Mouse (Mus musculus) intestine, embryonic 16.5 days (tissue): Measurements from ENCODE around the gene Klhdc1. TPM values are rescaled to one million over a fixed set of nuclear protein-coding genes. Genes with fewer than 3 reads are reported as not detected.

Source experiments
- ATAC-seq: fragments of 200-750 bp; cut with Nextera tagmentation; 2 replicates; pipeline ENCODE4 v1.8.0; 2017; ENCODE audit warnings: moderate TSS enrichment, moderate library complexity
- H3K27ac ChIP-seq: fragments of 300-500 bp; sonication (generic); 2 replicates; pipeline ENCODE4 v1.5.1; 2014; ENCODE audit warnings: mild to moderate bottlenecking, low read length
- H3K27me3 ChIP-seq: fragments of 300-500 bp; sonication (generic); replicated peaks from 2 replicates; pipeline ENCODE4 v1.6.1; 2014; ENCODE audit warnings: low read length, control low read depth, mixed read lengths; ENCODE audit not compliant: control insufficient read depth, insufficient read depth
- H3K36me3 ChIP-seq: fragments of 300-500 bp; sonication (generic); 2 replicates; pipeline ENCODE4 v1.6.1; 2014; ENCODE audit warnings: low read length, control low read depth; ENCODE audit not compliant: control insufficient read depth, insufficient read depth
- H3K4me1 ChIP-seq: fragments of 300-500 bp; sonication (generic); 2 replicates; pipeline ENCODE4 v1.6.1; 2014; ENCODE audit warnings: low read length, control low read depth, mixed read lengths; ENCODE audit not compliant: control insufficient read depth, insufficient read depth
- H3K4me2 ChIP-seq: fragments of 300-500 bp; sonication (generic); 2 replicates; pipeline ENCODE4 v1.6.1; 2014; ENCODE audit warnings: low read depth, low read length, control low read depth
- H3K4me3 ChIP-seq: fragments of 300-500 bp; sonication (generic); 2 replicates; pipeline ENCODE4 v1.5.1; 2014; ENCODE audit warnings: mild to moderate bottlenecking, low read length
- H3K9ac ChIP-seq: fragments of 300-500 bp; sonication (generic); 2 replicates; pipeline ENCODE4 v1.6.1; 2014; ENCODE audit warnings: low read depth, low read length
- H3K9me3 ChIP-seq: fragments of 300-500 bp; sonication (generic); 2 replicates; pipeline ENCODE4 v1.6.1; 2016; ENCODE audit warnings: low read length, control low read depth; ENCODE audit not compliant: control insufficient read depth
- WGBS: fragments of 180-500 bp; shearing (Covaris S2); extraction: QIAGEN DNeasy Blood & Tissue Kit; methylation state at CpG from one replicate; pipeline ENCODE4 v1.1.7; 2014; 5-methylcytosine and 5-hydroxymethylcytosine counted together
- polyA plus RNA-seq: library from polyadenylated mRNA; unstranded; fragments of >200 nt; fragmentation: Nextera tagmentation; extraction: Ambion mirVana; gene quantifications from 2 replicates; pipeline ENCODE4 v1.2.1, GENCODE M21; 2015

Gene Klhdc1
- polyA plus RNA-seq, 1 experiment from 2014 or later = 5.2 TPM

GRCm38 (mm10) chr12:69288699-69289098 lies 47.7 kb downstream of the Klhdc1 start:
- Histone ChIP-seq H3K4me1 (no peaks in the 10 kb centered on the region), H3K9me3 (no peaks in the 10 kb centered on the region), H3K4me2 (no peak overlapping the region), H3K27ac (no peak overlapping the region), H3K27me3 (no peaks in the 10 kb centered on the region), H3K36me3 (no peaks in the 10 kb centered on the region), H3K4me3 (no peak overlapping the region), H3K9ac (no peak overlapping the region)
- ATAC-seq = no peak
- WGBS = 81% methylated on average over 9 of the region's 9 CpGs

DNA sequence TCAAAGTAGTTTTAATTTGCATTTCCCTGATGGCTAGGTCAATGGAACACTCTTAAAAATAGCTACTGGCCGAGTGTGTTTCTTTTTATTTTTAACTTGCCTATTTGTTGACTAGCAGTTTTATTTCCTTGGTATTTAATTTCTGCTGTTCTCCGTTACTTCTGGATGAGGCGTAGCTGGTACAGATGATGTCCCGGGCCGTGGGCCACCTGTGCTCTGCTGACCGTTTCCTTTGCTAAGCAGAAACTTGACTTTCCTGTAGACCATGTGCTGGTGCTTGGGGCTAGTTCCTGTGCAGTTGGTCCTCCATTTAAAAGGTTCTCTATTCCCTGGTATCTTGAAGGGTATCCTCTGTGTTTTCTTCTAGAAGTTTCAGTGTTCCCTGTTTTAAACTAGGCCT lies 51.4 kb downstream of the Klhdc1 start:
- no peak overlapping the region for H3K4me2 ChIP-seq
- H3K9me3 ChIP-seq = no peaks in the 10 kb centered on the region
- no peaks in the 10 kb centered on the region for H3K36me3 ChIP-seq
- ATAC-seq = no peak
- H3K4me1 ChIP-seq = peaks cover 4% of the 10 kb centered on the region
- H3K27me3 ChIP-seq = no peaks in the 10 kb centered on the region
- H3K27ac ChIP-seq = no peak overlapping the region
- no peak overlapping the region for H3K4me3 ChIP-seq
- 90% methylated on average over 6 of the region's 6 CpGs for WGBS
- no peak overlapping the region for H3K9ac ChIP-seq

DNA sequence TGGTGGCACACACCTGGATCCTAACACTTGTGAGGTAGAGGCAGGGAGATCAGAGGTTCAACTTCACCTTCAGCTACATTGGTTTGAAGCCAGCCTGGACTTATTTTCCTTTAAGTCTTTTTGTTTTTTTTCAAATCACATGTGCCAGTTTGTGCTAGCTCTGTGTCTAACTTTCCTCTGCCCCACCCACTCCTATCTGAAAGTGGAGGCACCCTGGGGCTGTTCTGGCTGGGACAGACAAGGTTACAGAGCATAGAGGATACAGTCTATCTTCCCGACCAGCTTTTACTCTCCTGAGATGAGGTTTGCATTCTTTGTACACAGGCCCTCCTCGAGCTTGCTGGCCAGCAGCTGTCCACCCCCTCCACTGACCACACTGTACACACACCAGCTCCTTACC lies 52.8 kb downstream of the Klhdc1 start:
- ATAC-seq = no peak
- WGBS = 62% methylated on average over 2 of the region's 2 CpGs

DNA sequence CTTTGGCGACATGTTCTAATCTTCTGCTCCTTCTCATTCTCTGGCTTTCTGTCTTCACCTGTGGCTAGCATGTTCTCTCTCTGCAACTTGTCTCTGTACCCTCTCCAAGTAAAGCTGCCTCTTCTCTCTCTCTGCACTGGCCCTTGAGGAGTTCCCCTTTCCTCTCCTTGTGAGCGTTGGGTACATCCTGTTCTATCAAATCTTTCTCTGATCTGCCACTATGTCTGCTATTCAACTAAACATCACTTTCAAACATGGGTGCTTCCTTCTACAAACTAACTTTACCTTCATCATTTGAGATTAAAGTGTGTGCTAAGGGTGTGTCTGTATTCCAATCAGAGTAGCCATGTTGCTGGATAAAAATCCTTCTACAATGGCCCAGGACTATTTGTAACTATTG lies 54.0 kb downstream of the Klhdc1 start:
- Histone ChIP-seq H3K27me3 (no peaks in the 10 kb centered on the region), H3K4me1 (peaks cover 13% of the 10 kb centered on the region), H3K9me3 (no peaks in the 10 kb centered on the region), H3K27ac (no peak overlapping the region), H3K4me3 (no peak overlapping the region), H3K9ac (no peak overlapping the region), H3K36me3 (no peaks in the 10 kb centered on the region), H3K4me2 (no peak overlapping the region)
- ATAC-seq = no peak
- WGBS = 78% methylated on average over 2 of the region's 2 CpGs

More for the DNA sequence above, 52.8 kb downstream of the Klhdc1 start:
- Histone ChIP-seq H3K27me3 (no peaks in the 10 kb centered on the region), H3K9ac (0 out of 2 replicates have a peak overlapping the region, but pooled peaks have one; percentile 5), H3K9me3 (no peaks in the 10 kb centered on the region), H3K4me3 (no peak overlapping the region), H3K4me1 (peaks cover 10% of the 10 kb centered on the region), H3K27ac (no peak overlapping the region), H3K4me2 (no peak overlapping the region), H3K36me3 (no peaks in the 10 kb centered on the region)

GRCm38 (mm10) chr12:69295651-69296050 lies 54.7 kb downstream of the Klhdc1 start:
- Histone ChIP-seq H3K4me1 (peaks cover 13% of the 10 kb centered on the region), H3K27me3 (no peaks in the 10 kb centered on the region), H3K36me3 (no peaks in the 10 kb centered on the region), H3K27ac (no peak overlapping the region), H3K4me3 (no peak overlapping the region), H3K4me2 (no peak overlapping the region), H3K9me3 (no peaks in the 10 kb centered on the region), H3K9ac (0 out of 2 replicates have a peak overlapping the region, but pooled peaks have one; percentile 92)
- WGBS = 81% methylated on average over 4 of the region's 4 CpGs
- no peak for ATAC-seq

GRCm38 (mm10) chr12:69296511-69297410 lies 55.8 kb downstream of the Klhdc1 start, which contains the start of gene Klhdc2:
Klhdc2 (plus strand) TSS chr12:69296681.
- H3K27me3 ChIP-seq = no peaks in the 10 kb centered on the region
- ATAC-seq = peak; percentile 93
- WGBS = under 1% methylated on average over 89 of the region's 98 CpGs

GRCm38 (mm10) chr12:69297411-69298150 lies 56.6 kb downstream of the Klhdc1 start:
- Histone ChIP-seq H3K9me3 (no peaks in the 10 kb centered on the region), H3K4me2 (peak overlapping the region; percentile 66), H3K27ac (peak overlapping the region; percentile 96), H3K27me3 (no peaks in the 10 kb centered on the region), H3K4me3 (peak overlapping the region; percentile 80), H3K9ac (peak overlapping the region; percentile 92), H3K4me1 (peaks cover 13% of the 10 kb centered on the region), H3K36me3 (peaks cover 10% of the 10 kb centered on the region)
- WGBS = 14% methylated on average over 20 of the region's 20 CpGs
- peak; percentile 14 for ATAC-seq

More at GRCm38 (mm10) chr12:69296511-69297410, 55.8 kb downstream of the Klhdc1 start, which contains the start of gene Klhdc2:
- H3K4me2 ChIP-seq = peak within 1 kb of the TSS; percentile 66
- peak within 1 kb of the TSS; percentile 80 for H3K4me3 ChIP-seq
- 0 out of 2 replicates have a peak, but pooled peaks cover 3% of the 10 kb centered on the region for H3K36me3 ChIP-seq
- H3K4me1 ChIP-seq = peaks cover 13% of the 10 kb centered on the region
- no peaks in the 10 kb centered on the region for H3K9me3 ChIP-seq
- H3K27ac ChIP-seq = peak within 1 kb of the TSS; percentile 96
- H3K9ac ChIP-seq = peak within 1 kb of the TSS; percentile 92

DNA sequence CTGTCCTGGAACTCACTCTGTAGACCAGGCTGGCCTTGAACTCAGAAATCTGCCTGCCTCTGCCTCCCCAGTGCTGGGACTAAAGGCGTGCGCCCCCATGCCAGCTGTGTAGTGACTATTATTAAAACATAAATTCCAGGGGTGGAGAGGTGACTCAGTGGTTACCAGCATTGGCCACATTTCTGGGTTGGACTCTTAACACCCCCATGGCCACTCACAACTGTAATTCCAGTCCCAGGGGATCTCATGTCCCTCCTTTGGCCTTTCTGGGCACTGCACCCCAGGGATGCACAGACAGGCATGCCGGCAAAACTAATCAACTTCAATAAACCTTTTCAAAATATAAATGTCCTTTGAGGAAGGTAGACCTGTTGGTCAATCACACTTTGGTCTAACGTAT lies 57.3 kb downstream of the Klhdc1 start:
- no peak for ATAC-seq
- Histone ChIP-seq H3K27ac (no peak overlapping the region), H3K9ac (no peak overlapping the region), H3K36me3 (peaks cover 10% of the 10 kb centered on the region), H3K27me3 (no peaks in the 10 kb centered on the region), H3K4me2 (peak overlapping the region; percentile 66; the same call in 1 of the 2 replicates), H3K9me3 (no peaks in the 10 kb centered on the region), H3K4me3 (no peak overlapping the region), H3K4me1 (peaks cover 13% of the 10 kb centered on the region)
- 90% methylated on average over 4 of the region's 4 CpGs for WGBS

DNA sequence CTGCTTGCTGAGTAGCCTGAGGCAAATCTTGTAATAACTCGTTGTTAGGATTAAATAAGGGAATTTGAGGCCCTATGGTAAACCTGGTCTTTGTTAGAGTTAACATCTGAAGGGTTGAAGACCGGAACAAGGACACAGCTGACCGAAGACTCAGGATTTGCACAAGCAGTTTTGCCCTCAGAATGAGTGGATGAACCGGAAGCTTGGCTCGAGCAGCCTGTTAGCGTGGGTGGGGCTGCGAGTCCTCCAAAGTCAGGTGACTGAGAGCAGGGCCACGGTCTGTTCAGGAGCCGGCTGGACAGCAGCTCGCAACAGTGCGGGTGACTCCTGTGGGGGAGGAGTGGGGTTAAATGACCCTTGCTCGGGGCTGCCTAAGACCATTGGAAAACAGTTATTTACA lies 58.3 kb downstream of the Klhdc1 start:
- no peak overlapping the region for H3K9ac ChIP-seq
- H3K4me3 ChIP-seq = no peak overlapping the region
- no peaks in the 10 kb centered on the region for H3K27me3 ChIP-seq
- 44% methylated on average over 12 of the region's 12 CpGs for WGBS
- peaks cover 14% of the 10 kb centered on the region for H3K36me3 ChIP-seq
- peaks cover 13% of the 10 kb centered on the region for H3K4me1 ChIP-seq
- ATAC-seq = peak; percentile 43; the same call in 1 of the 2 replicates
- H3K27ac ChIP-seq = no peak overlapping the region
- H3K9me3 ChIP-seq = no peaks in the 10 kb centered on the region
- 0 out of 2 replicates have a peak overlapping the region, but pooled peaks have one; percentile 11 for H3K4me2 ChIP-seq
